Mouse (Mus musculus) adrenal gland, adult 18-20 months (tissue): ENCODE measurements around the gene A130010J15Rik. TPM values are rescaled to one million over a fixed set of nuclear protein-coding genes. Genes with fewer than 3 reads are reported as not detected.

Experiments
- DNase-seq, 2 experiments: peaks; one replicate each; pipeline ENCODE4 v3.0.0; 2021 to 2022; ENCODE audit warnings: low spot score in 2 of 2
- total RNA-seq, 2 experiments: library from RNA; stranded (reverse); gene quantifications; 1 replicate in 1 of 2; 2 replicates in 1 of 2; pipeline ENCODE4 v1.2.3; 2021

Gene A130010J15Rik
- total RNA-seq, 2 experiments from 2014 or later, result 1.2 to 3.2 TPM

DNA sequence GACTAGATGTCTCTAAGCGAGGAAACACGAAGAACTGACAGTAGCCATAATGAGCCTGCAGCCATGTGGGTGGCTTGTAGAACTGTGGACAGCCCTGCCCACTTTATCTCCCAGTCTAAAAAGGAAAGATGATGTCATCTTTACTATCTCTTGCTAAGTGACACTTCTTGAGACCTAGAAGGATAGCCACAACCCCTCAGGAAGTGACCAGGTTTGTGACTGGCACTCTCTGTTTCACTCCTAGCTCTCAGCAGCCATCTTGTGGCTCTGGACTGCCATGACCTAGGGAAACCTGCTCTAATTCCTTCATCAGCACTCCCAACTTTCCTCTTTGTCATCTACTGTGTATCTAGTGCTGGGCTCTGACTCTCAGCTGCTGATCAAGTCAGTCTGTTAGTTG, 30.5 kb downstream of the A130010J15Rik start:
- no peak for DNase-seq

DNA sequence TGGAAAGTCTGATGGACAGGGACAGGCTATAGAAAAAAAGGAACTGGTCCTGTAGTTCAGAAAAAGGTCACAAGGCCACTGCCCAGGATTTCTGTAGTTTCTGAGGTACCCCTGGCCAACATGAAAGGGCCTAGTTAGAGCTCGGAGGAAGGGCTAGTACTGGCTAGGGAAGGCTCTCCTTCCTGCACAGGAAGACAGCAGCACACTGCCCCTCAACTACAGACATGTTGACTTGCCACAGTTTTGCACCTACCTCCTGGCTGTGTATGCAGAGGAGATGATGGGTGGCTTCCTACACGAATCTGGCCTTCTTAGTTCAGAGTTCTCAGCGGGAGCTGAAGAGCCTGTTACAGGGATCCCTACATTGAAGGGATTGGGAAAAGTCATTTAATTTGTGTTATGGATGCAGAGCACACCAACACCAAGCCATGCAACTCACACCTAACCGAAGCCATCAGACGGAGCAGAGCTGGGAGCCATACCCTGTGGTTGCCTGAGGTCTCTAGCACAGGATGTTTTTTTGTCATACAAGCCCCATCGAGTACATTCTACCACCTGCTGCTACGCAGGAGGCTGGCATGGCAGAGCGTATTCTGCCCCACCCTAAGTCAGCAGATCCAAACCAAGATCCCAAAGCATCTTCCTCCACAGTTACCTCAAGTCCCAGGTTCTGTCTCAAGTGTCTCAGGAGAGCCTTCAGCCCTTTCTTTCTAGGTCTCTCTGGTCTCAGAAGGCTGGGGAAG, 33.0 kb downstream of the A130010J15Rik start:
- no peak for DNase-seq

DNA sequence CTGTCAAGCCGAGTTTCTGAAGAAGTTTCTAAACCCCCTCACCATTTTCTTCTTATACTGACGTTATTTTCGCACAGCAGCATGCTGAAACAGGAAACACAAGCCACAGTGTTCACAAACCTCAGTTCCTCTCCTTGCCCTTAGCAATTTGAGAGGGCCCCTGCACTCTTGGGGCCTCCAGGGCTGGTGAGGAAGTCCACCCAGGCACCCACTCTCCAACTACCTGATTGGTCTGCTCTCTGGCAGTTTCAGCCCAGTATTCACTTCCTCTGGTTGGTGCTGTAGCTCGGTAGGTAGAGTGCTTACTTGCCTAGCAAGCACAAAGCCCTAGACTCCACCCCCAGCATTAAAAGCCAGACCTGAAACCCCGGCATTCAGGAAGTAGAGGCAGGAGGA, 33.5 kb downstream of the A130010J15Rik start, which contains the start of gene Traf3ip3:
Gene Traf3ip3, minus strand, starts transcription at position 321 of the 396 bp plus-strand sequence.
- DNase-seq, result no peak

DNA sequence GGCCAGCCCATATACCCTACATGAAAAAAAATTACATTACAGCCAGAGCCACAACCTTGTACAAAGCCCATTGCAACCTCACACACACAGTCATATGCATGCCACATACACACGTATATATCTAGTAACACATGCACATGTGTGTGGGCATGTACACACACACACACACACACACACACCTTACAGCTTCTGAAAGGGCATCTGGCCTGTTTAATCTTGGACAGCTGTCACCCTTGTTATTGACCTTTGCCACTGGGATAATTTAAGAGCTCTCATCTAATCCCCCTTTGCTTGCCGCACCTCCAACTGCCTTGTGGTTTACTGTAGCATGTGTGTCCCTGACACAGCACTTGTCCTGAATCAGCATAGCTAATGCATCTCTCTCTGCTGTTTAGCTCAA, 36.0 kb downstream of the A130010J15Rik start:
- no peak for DNase-seq

DNA sequence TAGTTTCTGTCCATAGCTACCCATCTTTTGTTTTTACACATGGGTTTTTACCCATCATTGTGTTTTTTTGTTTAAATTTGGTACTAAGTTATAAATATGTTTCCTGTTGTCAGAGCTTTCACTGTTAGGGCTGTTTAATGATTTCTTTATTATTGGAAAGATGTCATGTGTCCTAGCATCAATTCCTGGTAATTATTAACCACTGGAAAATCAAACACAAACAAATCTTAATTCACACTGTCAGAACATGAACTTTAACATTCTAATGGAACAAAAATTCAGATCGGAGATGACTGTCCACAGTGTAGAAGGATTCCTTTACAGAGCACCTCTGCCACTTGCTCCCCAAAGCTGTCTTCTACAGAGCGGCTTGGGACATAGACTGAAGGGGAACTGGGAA, 37.6 kb downstream of the A130010J15Rik start:
- no peak for DNase-seq

DNA sequence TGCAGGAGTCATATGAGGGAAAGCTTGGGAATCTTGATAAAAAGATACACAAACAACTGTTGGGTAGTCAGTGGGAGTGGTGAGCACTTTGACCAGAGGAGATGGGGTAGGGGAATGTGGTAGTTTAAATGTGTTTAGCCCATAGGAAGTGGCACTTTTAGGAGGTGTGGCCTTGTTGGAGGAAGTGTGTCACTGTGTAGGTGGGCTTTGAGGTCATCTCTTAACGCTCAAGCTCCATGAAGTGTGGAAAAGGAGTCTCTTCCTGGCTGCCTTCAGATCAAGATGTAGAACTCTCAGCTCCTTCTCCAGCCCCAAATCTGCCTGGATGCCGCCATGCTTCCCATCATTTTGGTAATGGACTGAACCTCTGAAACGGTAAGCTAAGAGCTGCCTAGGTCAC, 39.7 kb downstream of the A130010J15Rik start, which contains the start of gene Lamb3:
Gene Lamb3, plus strand, starts transcription at position 197 of the 400 bp plus-strand sequence.
- no peak for DNase-seq

DNA sequence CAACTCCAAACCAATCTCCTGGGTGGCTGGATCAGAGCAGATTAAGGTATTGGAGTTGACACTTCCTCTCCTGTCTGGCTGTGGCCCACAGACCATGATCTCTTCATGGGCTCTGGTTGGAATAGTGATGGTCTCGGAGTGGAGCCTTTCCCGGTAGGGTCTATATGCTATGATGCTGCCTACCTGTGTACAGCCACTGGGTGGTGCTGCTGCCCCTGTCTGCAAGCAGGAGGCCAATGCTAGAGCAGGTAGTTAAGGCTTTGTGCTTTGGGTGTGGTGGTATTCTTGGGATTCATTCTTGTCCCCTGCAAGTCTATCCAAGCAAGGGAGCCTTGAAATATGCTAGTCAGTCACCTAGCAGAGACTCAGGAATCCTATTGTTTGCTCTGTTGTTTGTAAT, 40.3 kb downstream of the A130010J15Rik start:
- peak; percentile 23 to 53 for DNase-seq

DNA sequence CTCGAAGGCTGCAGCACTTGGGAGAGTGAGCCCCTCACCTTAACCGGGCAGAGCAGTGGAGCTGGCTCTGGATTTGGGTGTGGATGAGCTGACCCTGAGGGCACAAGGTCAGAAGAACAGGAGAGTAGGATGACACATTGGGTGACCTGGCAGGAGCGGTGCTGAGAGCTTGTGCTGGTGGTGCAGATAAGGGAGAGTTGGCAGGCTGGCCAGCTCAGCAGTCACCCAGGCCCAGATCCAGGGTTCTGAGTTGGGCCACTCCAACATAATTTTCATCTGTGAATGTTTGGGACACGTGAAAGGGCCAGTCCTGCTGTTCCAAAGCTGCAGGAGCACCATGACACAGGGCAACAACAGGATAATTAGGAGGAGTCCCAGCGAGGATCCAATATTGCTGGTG, 43.5 kb downstream of the A130010J15Rik start:
- DNase-seq, result no peak

DNA sequence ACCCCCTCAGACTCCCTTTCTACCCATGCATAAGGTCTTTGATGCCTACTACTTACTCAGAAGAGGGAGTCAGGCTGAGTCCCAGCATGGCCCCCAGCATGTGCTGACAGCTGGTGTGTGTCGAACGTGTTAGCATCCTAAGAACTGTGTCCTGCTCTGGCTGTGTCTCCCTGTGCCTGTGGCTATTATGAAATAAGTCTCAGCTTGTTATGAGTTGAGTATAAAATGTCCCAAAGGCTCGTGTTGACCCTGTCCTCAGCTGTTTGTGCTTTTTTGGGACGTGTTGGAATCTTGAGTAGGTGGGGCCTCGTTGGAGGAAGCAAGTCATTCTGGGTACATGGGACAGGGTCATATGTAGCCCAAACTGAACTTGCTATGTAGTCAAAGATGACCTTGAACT, 46.2 kb downstream of the A130010J15Rik start:
- no peak for DNase-seq

DNA sequence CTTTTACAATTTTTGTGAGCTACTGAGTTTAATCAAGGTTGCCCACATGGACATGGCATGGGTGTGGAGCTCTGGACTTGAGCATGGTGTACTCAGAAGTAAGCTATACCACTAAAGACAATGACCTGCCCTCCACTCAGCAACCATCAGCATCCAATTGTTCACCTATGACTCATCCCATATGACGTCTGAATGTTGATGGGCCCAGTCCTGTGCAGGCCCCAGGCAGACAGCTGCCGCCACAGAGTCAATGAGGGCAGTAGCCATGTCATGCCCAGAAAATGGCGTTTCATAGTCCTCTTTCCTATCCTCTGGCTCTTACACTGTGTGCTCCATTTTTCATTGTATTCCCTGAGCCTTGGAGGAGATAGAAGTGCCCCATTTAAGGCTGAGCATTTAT, 48.2 kb downstream of the A130010J15Rik start:
- DNase-seq, result no peak

DNA sequence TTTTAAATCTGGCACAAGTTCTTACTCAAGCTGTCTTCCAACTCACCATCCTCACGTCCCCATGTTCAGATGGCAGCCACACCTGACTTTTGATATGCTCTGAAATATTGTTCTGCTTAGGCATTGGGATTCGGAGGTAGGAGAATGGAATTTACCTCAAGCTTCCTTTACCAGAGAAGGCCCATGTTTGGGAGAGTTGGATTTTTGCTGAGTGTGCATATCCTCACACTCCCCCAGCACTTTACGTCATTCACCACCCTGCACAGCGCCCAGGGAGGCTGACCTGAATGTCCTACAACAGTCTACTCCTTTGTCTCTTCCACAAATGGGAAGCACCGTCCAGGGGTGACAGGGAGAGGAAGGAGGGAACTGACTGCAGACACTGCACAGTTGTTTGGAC, 52.6 kb downstream of the A130010J15Rik start:
- DNase-seq, result no peak

DNA sequence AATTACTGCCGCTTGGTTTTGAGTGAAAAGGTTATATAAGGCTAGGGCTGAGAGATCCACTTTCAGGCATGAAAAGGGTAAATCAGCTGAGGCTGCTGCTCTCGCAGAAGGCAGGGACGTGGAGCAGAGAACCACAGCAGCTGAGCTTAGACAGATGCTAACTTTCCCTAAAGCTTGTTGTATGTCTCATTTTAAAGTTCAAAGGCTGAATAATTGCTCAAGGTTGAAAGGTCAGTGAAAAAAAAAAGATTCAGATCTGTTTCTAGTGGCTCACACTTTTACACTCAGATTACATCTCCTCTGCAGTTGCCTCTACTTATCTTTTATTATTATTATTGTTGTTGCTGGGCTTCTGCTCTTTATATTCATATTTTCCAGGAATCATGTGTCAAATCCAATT, 57.7 kb downstream of the A130010J15Rik start:
- no peak for DNase-seq

DNA sequence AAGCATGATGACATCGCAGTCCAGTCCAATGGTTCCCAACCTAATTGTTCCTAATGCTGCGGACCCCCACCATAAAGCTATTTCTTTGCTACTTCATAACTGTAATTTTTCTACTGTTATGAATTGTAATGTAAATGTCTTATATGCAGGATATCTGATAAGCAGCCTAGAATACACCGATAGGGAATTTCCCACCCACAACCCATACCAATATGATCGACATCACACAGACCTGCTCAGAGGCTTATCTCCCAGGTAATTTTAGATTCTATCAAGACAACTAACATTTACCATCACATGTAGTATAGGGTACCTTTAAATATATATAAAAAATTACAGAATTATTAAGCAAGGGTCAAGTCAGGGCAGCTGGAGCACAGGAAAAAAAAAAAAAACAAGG, 58.3 kb downstream of the A130010J15Rik start:
- no peak for DNase-seq

DNA sequence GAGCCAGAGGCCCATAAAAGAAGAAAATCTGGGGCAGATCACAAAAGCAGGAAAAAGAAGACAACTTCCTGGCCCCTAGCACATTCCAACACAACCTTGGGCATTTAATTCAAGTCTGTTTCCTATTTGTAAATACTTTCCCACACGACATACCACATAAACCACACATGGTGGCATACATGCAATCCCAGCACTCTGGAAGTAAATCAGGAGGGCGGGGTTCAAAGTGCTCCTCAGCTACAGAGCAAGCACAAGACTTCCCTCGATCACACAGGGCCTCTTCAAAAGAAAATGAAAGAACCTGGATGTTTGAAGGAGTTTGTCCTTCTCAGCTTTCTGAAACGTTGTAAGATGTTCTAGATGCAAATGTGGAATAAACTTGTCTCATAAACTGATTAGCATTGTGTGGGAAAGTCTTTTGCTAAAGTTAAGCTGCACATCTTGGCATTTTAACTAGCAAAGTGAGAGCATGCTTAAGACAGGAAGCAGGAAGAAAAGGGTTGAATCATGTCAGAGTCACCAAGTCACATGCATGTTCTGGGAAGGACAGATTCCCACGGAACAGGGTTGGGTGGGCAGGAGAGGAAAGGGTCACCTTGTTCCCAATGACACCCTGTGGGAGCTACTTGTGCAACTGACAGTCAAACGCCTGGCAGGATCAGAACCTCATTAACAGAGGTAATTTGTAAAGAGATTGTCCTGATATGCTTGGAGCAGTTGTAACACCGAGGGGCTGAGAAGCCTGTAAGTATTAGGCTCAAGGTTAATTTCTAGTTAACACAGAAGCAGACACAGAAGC, 59.1 kb downstream of the A130010J15Rik start:
- DNase-seq, result no peak

Other genes starting within 250 kb of the A130010J15Rik start
- 1 to 10 TPM; 5.8 to 6.9 TPM for gene Syt14, start 132.3 kb upstream of the A130010J15Rik start, total RNA-seq
- gene Diexf, start 37.8 kb upstream of the A130010J15Rik start, total RNA-seq, result 10 to 100 TPM; 14.6 to 18.6 TPM
- 1 to 10 TPM in 1 of 2 experiments, under 1 TPM in 1; 0.33 to 1.2 TPM for gene Irf6, start 14.9 kb upstream of the A130010J15Rik start, total RNA-seq
- 1 to 10 TPM; 1.0 to 2.5 TPM for gene Traf3ip3, start 33.7 kb downstream of the A130010J15Rik start, total RNA-seq
- gene Lamb3, start 39.7 kb downstream of the A130010J15Rik start, total RNA-seq, result 1 to 10 TPM in 1 of 2 experiments, under 1 TPM in 1; 0.86 to 1.5 TPM
- gene Hsd11b1, start 96.0 kb downstream of the A130010J15Rik start, total RNA-seq, result 100 to 1,000 TPM; 109 to 216 TPM
- 100 to 1,000 TPM; 129 to 206 TPM for gene G0s2, start 105.2 kb downstream of the A130010J15Rik start, total RNA-seq
- gene Camk1g, start 202.3 kb downstream of the A130010J15Rik start, total RNA-seq, result under 1 TPM; 0.13 to 0.17 TPM